Mouse (Mus musculus) forebrain, embryonic 11.5 days (tissue): ENCODE measurements around the gene Amph. TPM values are rescaled to one million over a fixed set of nuclear protein-coding genes. Genes with fewer than 3 reads are reported as not detected.

ENCODE experiments used
- ATAC-seq: fragments of 200-750 bp; cut with Nextera tagmentation; replicated peaks from 2 replicates; pipeline ENCODE4 v1.8.0; 2017; ENCODE audit warnings: moderate TSS enrichment; ENCODE audit not compliant: low FRiP score
- DNase-seq: peaks from one replicate; pipeline ENCODE4 v3.0.0-alpha.2; 2017; ENCODE audit warnings: low spot score
- H3K27ac ChIP-seq: fragments of 300-500 bp; sonication (generic); 2 replicates; pipeline ENCODE4 v1.5.1; 2014; ENCODE audit warnings: low read depth, low read length
- H3K27me3 ChIP-seq: fragments of 300-500 bp; sonication (generic); 2 replicates; pipeline ENCODE4 v1.6.1; 2014; ENCODE audit warnings: mild to moderate bottlenecking, low read length, mixed read lengths; ENCODE audit not compliant: control insufficient read depth, insufficient read depth
- H3K36me3 ChIP-seq: fragments of 300-500 bp; sonication (generic); 2 replicates; pipeline ENCODE4 v1.6.1; 2014; ENCODE audit warnings: mild to moderate bottlenecking, low read length, moderate library complexity, mixed read lengths; ENCODE audit not compliant: control insufficient read depth, insufficient read depth
- H3K4me1 ChIP-seq: fragments of 300-500 bp; sonication (generic); replicated peaks from 2 replicates; pipeline ENCODE4 v1.6.1; 2014; ENCODE audit warnings: low read length, mixed read lengths; ENCODE audit not compliant: control insufficient read depth, insufficient read depth
- H3K4me2 ChIP-seq: fragments of 300-500 bp; sonication (generic); 2 replicates; pipeline ENCODE4 v1.6.1; 2014; ENCODE audit warnings: low read depth, mild to moderate bottlenecking, low read length, moderate library complexity, mixed read lengths; ENCODE audit not compliant: severe bottlenecking
- H3K4me3 ChIP-seq: fragments of 300-500 bp; sonication (generic); 2 replicates; pipeline ENCODE4 v1.5.1; 2014; ENCODE audit warnings: low read depth, low read length
- H3K9ac ChIP-seq: fragments of 300-500 bp; sonication (generic); 2 replicates; pipeline ENCODE4 v1.6.1; 2014; ENCODE audit warnings: low read length
- H3K9me3 ChIP-seq: fragments of 300-500 bp; sonication (generic); 2 replicates; pipeline ENCODE4 v1.6.1; 2016; ENCODE audit warnings: low read length, mixed read lengths; ENCODE audit not compliant: control insufficient read depth
- WGBS: fragments of 180-500 bp; shearing (Covaris S2); extraction: QIAGEN DNeasy Blood & Tissue Kit; methylation state at CpG from one replicate; pipeline ENCODE4 v1.1.7; 2014; 5-methylcytosine and 5-hydroxymethylcytosine counted together
- polyA plus RNA-seq: library from polyadenylated mRNA; unstranded; fragments of >200 nt; fragmentation: Nextera tagmentation; extraction: Ambion mirVana; gene quantifications from 2 replicates; pipeline ENCODE4 v1.2.1, GENCODE M21; 2014

Amph gene
- polyA plus RNA-seq, 1 experiment from 2014 or later: 6.8 TPM

- Histone ChIP-seq H3K9me3 (no peaks in the 10 kb centered on the region), H3K4me1 (no peaks in the 10 kb centered on the region), H3K4me3 (no peak overlapping the region), H3K4me2 (no peak overlapping the region), H3K36me3 (no peaks in the 10 kb centered on the region), H3K27me3 (no peaks in the 10 kb centered on the region), H3K27ac (no peak overlapping the region), H3K9ac (no peak overlapping the region)
- 82% methylated on average over 7 of the region's 7 CpGs for WGBS
- DNase-seq (no peak), ATAC-seq (no peak)
These were observed 212.6 kb downstream of the Amph start for GRCm38 (mm10) chr13:19160616-19161015.

- Histone ChIP-seq H3K36me3 (no peaks in the 10 kb centered on the region), H3K9ac (no peak overlapping the region), H3K4me3 (no peak overlapping the region), H3K4me2 (no peak overlapping the region), H3K9me3 (no peaks in the 10 kb centered on the region), H3K4me1 (no peaks in the 10 kb centered on the region), H3K27me3 (no peaks in the 10 kb centered on the region), H3K27ac (no peak overlapping the region)
- ATAC-seq (no peak), DNase-seq (no peak)
- 77% methylated on average over 7 of the region's 7 CpGs for WGBS
These were observed 213.1 kb downstream of the Amph start for GRCm38 (mm10) chr13:19161111-19161510.

- Histone ChIP-seq H3K27me3 (no peaks in the 10 kb centered on the region), H3K9me3 (no peaks in the 10 kb centered on the region), H3K4me2 (no peak overlapping the region), H3K27ac (no peak overlapping the region), H3K9ac (no peak overlapping the region), H3K4me3 (no peak overlapping the region), H3K4me1 (no peaks in the 10 kb centered on the region), H3K36me3 (no peaks in the 10 kb centered on the region)
- DNase-seq: no peak
- no peak for ATAC-seq
- WGBS: 84% methylated on average over 6 of the region's 6 CpGs
These were observed 214.1 kb downstream of the Amph start for GRCm38 (mm10) chr13:19162120-19162519.

GRCm38 (mm10) chr13:19177662-19178259 is 229.8 kb downstream of the Amph start:
- 73% methylated on average over 1 of the region's 1 CpGs for WGBS
- H3K27ac ChIP-seq: no peak overlapping the region
- no peaks in the 10 kb centered on the region for H3K27me3 ChIP-seq
- H3K4me1 ChIP-seq: no peaks in the 10 kb centered on the region
- DNase-seq: peak; percentile 54
- H3K4me2 ChIP-seq: no peak overlapping the region
- H3K36me3 ChIP-seq: no peaks in the 10 kb centered on the region
- H3K4me3 ChIP-seq: no peak overlapping the region
- ATAC-seq: peak; percentile 85
- no peak overlapping the region for H3K9ac ChIP-seq
- no peaks in the 10 kb centered on the region for H3K9me3 ChIP-seq

- ATAC-seq (no peak), DNase-seq (no peak)
- no peak overlapping the region for H3K27ac ChIP-seq
- no peaks in the 10 kb centered on the region for H3K36me3 ChIP-seq
- H3K27me3 ChIP-seq: no peaks in the 10 kb centered on the region
- H3K9me3 ChIP-seq: no peaks in the 10 kb centered on the region
- H3K9ac ChIP-seq: no peak overlapping the region
- WGBS: 90% methylated on average over 5 of the region's 5 CpGs
- no peak overlapping the region for H3K4me2 ChIP-seq
- no peak overlapping the region for H3K4me3 ChIP-seq
- no peaks in the 10 kb centered on the region for H3K4me1 ChIP-seq
These were observed 230.3 kb downstream of the Amph start for GRCm38 (mm10) chr13:19178351-19178750.

GRCm38 (mm10) chr13:19182259-19182658 is 234.3 kb downstream of the Amph start:
- 82% methylated on average over 8 of the region's 8 CpGs for WGBS
- no peak overlapping the region for H3K4me2 ChIP-seq

GRCm38 (mm10) chr13:19190052-19190451 is 242.0 kb downstream of the Amph start:
- Histone ChIP-seq H3K9ac (no peak overlapping the region), H3K4me2 (no peak overlapping the region), H3K36me3 (no peaks in the 10 kb centered on the region), H3K4me3 (no peak overlapping the region), H3K27ac (no peak overlapping the region), H3K9me3 (no peaks in the 10 kb centered on the region), H3K27me3 (no peaks in the 10 kb centered on the region), H3K4me1 (no peaks in the 10 kb centered on the region)
- 77% methylated on average over 6 of the region's 6 CpGs for WGBS
- DNase-seq (no peak), ATAC-seq (no peak)

More at GRCm38 (mm10) chr13:19182259-19182658, 234.3 kb downstream of the Amph start:
- no peaks in the 10 kb centered on the region for H3K36me3 ChIP-seq
- H3K9ac ChIP-seq: no peak overlapping the region
- H3K27ac ChIP-seq: no peak overlapping the region
- no peak for DNase-seq
- no peaks in the 10 kb centered on the region for H3K4me1 ChIP-seq
- no peak overlapping the region for H3K4me3 ChIP-seq
- no peaks in the 10 kb centered on the region for H3K27me3 ChIP-seq
- no peak for ATAC-seq
- no peaks in the 10 kb centered on the region for H3K9me3 ChIP-seq

GRCm38 (mm10) chr13:19194803-19195202 is 246.8 kb downstream of the Amph start:
- ATAC-seq: no peak
- no peak overlapping the region for H3K27ac ChIP-seq
- no peak overlapping the region for H3K4me2 ChIP-seq
- no peak for DNase-seq
- H3K9me3 ChIP-seq: no peaks in the 10 kb centered on the region
- H3K4me1 ChIP-seq: no peaks in the 10 kb centered on the region
- H3K36me3 ChIP-seq: no peaks in the 10 kb centered on the region
- WGBS: 86% methylated on average over 4 of the region's 4 CpGs
- no peak overlapping the region for H3K9ac ChIP-seq
- no peaks in the 10 kb centered on the region for H3K27me3 ChIP-seq
- no peak overlapping the region for H3K4me3 ChIP-seq

- ATAC-seq (no peak), DNase-seq (no peak)
- H3K4me3 ChIP-seq: no peak overlapping the region
- H3K27ac ChIP-seq: no peak overlapping the region
- H3K27me3 ChIP-seq: no peaks in the 10 kb centered on the region
- 55% methylated on average over 1 of the region's 1 CpGs for WGBS
- no peak overlapping the region for H3K9ac ChIP-seq
- H3K4me1 ChIP-seq: no peaks in the 10 kb centered on the region
- no peaks in the 10 kb centered on the region for H3K9me3 ChIP-seq
- no peak overlapping the region for H3K4me2 ChIP-seq
- H3K36me3 ChIP-seq: no peaks in the 10 kb centered on the region
These were observed 247.5 kb downstream of the Amph start for GRCm38 (mm10) chr13:19195456-19195855.
